Mouse (Mus musculus) ES-E14 (cell line): ENCODE data around the gene Ide.

Experiments used
- CHD2 ChIP-seq: IDR thresholded peaks from 2 replicates; pipeline ENCODE4 v1.6.1; 2014; ENCODE audit warnings: mild to moderate bottlenecking, low read depth, low read length, inconsistent platforms
- HCFC1 ChIP-seq: IDR thresholded peaks from 2 replicates; pipeline ENCODE4 v1.6.1; 2012; ENCODE audit warnings: low read length, inconsistent platforms, borderline replicate concordance; ENCODE audit not compliant: insufficient read depth
- MAFK ChIP-seq: IDR thresholded peaks from 2 replicates; pipeline ENCODE4 v1.6.1; 2014; ENCODE audit warnings: mild to moderate bottlenecking, low read depth, low read length, inconsistent platforms; ENCODE audit not compliant: insufficient read depth
- ZC3H11A ChIP-seq: IDR thresholded peaks from 2 replicates; pipeline ENCODE4 v1.6.1; 2012; ENCODE audit warnings: low read depth, mild to moderate bottlenecking, inconsistent platforms, low read length, borderline replicate concordance
- ZNF384 ChIP-seq: IDR thresholded peaks from 2 replicates; pipeline ENCODE4 v1.6.1; 2012; ENCODE audit warnings: low read depth, low read length, inconsistent platforms

- TF ChIP-seq ZC3H11A (no peak), HCFC1 (no peak), ZNF384 (no peak), CHD2 (no peak), MAFK (no peak)
Observed at GRCm38 (mm10) chr19:37353331-37353730, 15.7 kb upstream of the Ide start.
